Mouse (Mus musculus): ENCODE results near the gene Tmub1. TPM values are rescaled to one million over a fixed set of nuclear protein-coding genes. Genes with fewer than 3 reads are reported as not detected.

The Tmub1 gene
- polyA plus RNA-seq, 2 experiments, result 23.5 to 29.8 TPM

DNA sequence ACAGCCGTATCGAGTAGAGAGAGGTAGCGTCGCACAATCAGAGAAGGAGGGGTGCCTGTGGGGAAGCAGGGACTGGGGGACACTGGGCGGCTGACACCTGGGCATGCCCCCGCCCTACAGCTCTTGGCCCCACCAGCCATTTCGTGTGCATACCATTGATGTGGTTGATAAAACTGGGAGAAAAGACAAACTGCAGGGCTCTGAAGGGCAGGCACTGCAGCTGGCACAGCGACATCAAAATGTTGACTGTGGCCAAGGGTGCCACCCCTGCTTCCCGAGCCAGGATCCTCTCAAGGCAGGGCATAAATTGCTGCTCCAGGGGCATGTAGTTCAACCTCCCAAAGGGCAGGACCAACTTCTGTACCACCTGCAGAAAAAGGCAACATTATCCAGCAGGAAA, 5.6 kb downstream of the Tmub1 start:
- H3K36me3 ChIP-seq (ENCODE audit: control insufficient read depth, insufficient read depth, low read length), result peaks cover 61% of the 10 kb centered on the region
- WGBS, result 83% methylated on average over 9 of the region's 9 CpGs
- ATAC-seq (ENCODE audit: low FRiP score, low read depth), result no peak
- H3K4me3 ChIP-seq (replicated peaks; ENCODE audit: low read length), result no peak overlapping the region
- peaks cover 13% of the 10 kb centered on the region for H3K4me1 ChIP-seq (ENCODE audit: control insufficient read depth, insufficient read depth, low read length)
- DNase-seq (ENCODE audit: low spot score), result no peak
- no peaks in the 10 kb centered on the region for H3K9me3 ChIP-seq (ENCODE audit: control insufficient read depth, low read length)
- no peak overlapping the region for H3K9ac ChIP-seq (ENCODE audit: low read depth, low read length, severe bottlenecking)
- H3K27me3 ChIP-seq (ENCODE audit: control insufficient read depth, insufficient read depth, low read length), result no peaks in the 10 kb centered on the region
- no peak overlapping the region for H3K27ac ChIP-seq (replicated peaks; ENCODE audit: low read depth, low read length)
- TF ChIP-seq POLR2A (IDR thresholded peaks at IDR 0.05; ENCODE audit: borderline replicate concordance, extremely low read depth, insufficient read depth, insufficient read length), result no peak
- H3K4me2 ChIP-seq (replicated peaks; ENCODE audit: low read depth, low read length, severe bottlenecking), result no peak overlapping the region

DNA sequence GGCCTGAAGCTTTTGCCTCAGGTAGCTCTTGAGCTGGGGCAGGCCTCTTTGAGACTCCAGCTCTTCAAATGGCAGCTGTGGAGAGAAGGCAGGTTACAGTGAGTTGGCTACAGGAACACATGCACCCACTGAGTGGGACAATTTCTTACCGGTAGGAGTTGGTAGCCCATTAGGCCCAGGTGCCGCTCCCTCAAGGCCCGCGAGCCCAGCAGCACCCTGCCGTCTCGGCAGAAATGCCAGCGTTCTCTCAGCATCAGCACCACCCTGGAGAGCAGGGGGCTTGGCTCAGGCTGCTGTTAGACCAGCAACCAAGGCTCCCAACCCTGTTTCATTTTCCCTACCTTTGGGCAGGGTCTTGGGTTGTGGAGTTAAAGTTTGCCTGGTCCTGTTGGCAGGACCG, 6.5 kb downstream of the Tmub1 start:
- Histone ChIP-seq H3K27me3 (ENCODE audit: control insufficient read depth, insufficient read depth, low read length) (no peaks in the 10 kb centered on the region), H3K9me3 (ENCODE audit: control insufficient read depth, low read length) (no peaks in the 10 kb centered on the region), H3K4me1 (ENCODE audit: control insufficient read depth, insufficient read depth, low read length) (peaks cover 10% of the 10 kb centered on the region), H3K9ac (ENCODE audit: low read depth, low read length, severe bottlenecking) (no peak overlapping the region), H3K36me3 (ENCODE audit: control insufficient read depth, insufficient read depth, low read length) (peaks cover 69% of the 10 kb centered on the region), H3K4me2 (replicated peaks; ENCODE audit: low read depth, low read length, severe bottlenecking) (no peak overlapping the region), H3K27ac (replicated peaks; ENCODE audit: low read depth, low read length) (no peak overlapping the region), H3K4me3 (replicated peaks; ENCODE audit: low read length) (no peak overlapping the region)
- no peak for TF ChIP-seq POLR2A (IDR thresholded peaks at IDR 0.05; ENCODE audit: borderline replicate concordance, extremely low read depth, insufficient read depth, insufficient read length)
- WGBS, result 94% methylated on average over 8 of the region's 8 CpGs
- DNase-seq (ENCODE audit: low spot score) (no peak), ATAC-seq (ENCODE audit: low FRiP score, low read depth) (no peak)

DNA sequence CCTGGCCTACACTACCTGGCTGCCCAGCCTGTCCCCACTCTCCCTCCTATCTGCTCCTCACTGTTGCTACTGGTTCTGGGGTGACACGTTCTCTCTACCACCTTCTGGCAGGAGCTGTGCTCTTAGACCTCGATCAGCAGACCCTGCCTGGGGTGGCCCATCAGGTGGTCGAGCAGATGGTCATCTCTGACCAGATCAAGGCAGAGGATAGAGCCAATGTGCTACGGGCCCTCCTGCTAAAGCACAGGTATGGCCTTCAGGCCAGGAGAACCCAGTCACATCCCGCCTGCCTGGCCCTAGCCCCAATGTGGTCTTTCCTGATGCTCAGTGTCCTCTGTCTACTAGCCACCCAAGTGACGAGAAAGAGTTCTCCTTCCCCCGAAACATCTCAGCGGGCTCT, 13.7 kb downstream of the Tmub1 start:
- H3K4me2 ChIP-seq (replicated peaks; ENCODE audit: low read depth, low read length, severe bottlenecking), result no peak overlapping the region
- no peaks in the 10 kb centered on the region for H3K27me3 ChIP-seq (ENCODE audit: control insufficient read depth, insufficient read depth, low read length)
- no peaks in the 10 kb centered on the region for H3K4me1 ChIP-seq (ENCODE audit: control insufficient read depth, insufficient read depth, low read length)
- peaks cover 96% of the 10 kb centered on the region for H3K36me3 ChIP-seq (ENCODE audit: control insufficient read depth, insufficient read depth, low read length)
- WGBS, result 88% methylated on average over 8 of the region's 8 CpGs
- ATAC-seq (ENCODE audit: low FRiP score, low read depth) (no peak), DNase-seq (ENCODE audit: low spot score) (no peak)
- no peak overlapping the region for H3K4me3 ChIP-seq (replicated peaks; ENCODE audit: low read length)
- H3K9ac ChIP-seq (ENCODE audit: low read depth, low read length, severe bottlenecking), result no peak overlapping the region
- H3K9me3 ChIP-seq (ENCODE audit: control insufficient read depth, low read length), result no peaks in the 10 kb centered on the region
- no peak overlapping the region for H3K27ac ChIP-seq (replicated peaks; ENCODE audit: low read depth, low read length)
- TF ChIP-seq POLR2A (IDR thresholded peaks at IDR 0.05; ENCODE audit: borderline replicate concordance, extremely low read depth, insufficient read depth, insufficient read length), result no peak

DNA sequence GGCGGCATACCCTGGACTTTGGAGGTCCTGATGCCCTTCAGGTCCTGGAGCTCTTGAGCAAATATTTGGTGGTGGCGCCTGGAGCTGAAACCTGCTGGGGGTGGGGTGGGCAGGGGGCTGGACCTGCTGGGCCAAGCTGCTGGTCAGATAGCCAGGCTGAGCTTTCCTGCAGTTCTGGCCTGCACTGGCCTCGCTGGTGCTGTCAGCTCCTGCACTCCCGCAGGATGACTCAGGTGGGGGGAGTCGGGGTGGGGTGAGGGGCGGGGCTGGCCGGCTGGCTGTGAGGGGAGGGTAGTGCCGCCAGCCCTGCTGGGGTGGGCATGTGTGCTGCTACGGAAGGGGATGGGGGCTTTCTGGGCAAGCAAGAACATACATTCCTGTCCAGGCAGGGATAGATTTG, 19.1 kb downstream of the Tmub1 start:
- DNase-seq (ENCODE audit: low spot score) (no peak), ATAC-seq (ENCODE audit: low FRiP score, low read depth) (no peak)
- H3K27me3 ChIP-seq (ENCODE audit: control insufficient read depth, insufficient read depth, low read length), result no peaks in the 10 kb centered on the region
- TF ChIP-seq POLR2A (IDR thresholded peaks at IDR 0.05; ENCODE audit: borderline replicate concordance, extremely low read depth, insufficient read depth, insufficient read length), result no peak
- peak overlapping the region; percentile 94 for H3K4me2 ChIP-seq (replicated peaks; ENCODE audit: low read depth, low read length, severe bottlenecking)
- H3K9me3 ChIP-seq (ENCODE audit: control insufficient read depth, low read length), result no peaks in the 10 kb centered on the region
- H3K9ac ChIP-seq (ENCODE audit: low read depth, low read length, severe bottlenecking), result peak overlapping the region; percentile 28; the same call in 1 of the 2 replicates
- peaks cover 47% of the 10 kb centered on the region for H3K36me3 ChIP-seq (ENCODE audit: control insufficient read depth, insufficient read depth, low read length)
- peaks cover 33% of the 10 kb centered on the region for H3K4me1 ChIP-seq (ENCODE audit: control insufficient read depth, insufficient read depth, low read length)
- no peak overlapping the region for H3K4me3 ChIP-seq (replicated peaks; ENCODE audit: low read length)
- no peak overlapping the region for H3K27ac ChIP-seq (replicated peaks; ENCODE audit: low read depth, low read length)
- 16% methylated on average over 7 of the region's 9 CpGs for WGBS

DNA sequence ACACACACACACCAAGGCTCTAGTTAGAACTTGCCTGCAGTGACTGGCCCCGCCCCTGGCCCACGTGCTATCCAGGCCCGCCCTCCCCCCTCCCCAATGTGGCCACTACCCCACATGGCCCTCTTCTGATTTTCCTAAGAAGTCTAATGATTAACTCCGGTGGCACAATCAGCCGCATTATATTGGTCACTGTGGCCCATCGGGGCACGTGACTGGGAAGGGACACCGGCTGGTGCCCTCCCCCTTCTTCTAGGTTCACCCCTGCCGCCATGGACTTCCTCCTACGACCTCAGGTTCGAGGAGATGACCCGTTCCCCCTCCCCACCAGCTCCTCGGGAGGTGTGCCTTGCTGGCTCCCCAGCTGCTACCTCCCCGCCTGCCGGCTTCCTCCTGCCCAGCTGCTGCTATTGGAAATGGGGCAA, 19.7 kb downstream of the Tmub1 start:
- peaks cover 33% of the 10 kb centered on the region for H3K4me1 ChIP-seq (ENCODE audit: control insufficient read depth, insufficient read depth, low read length)
- peak overlapping the region; percentile 94 for H3K4me2 ChIP-seq (replicated peaks; ENCODE audit: low read depth, low read length, severe bottlenecking)
- no peaks in the 10 kb centered on the region for H3K27me3 ChIP-seq (ENCODE audit: control insufficient read depth, insufficient read depth, low read length)
- no peak for TF ChIP-seq POLR2A (IDR thresholded peaks at IDR 0.05; ENCODE audit: borderline replicate concordance, extremely low read depth, insufficient read depth, insufficient read length)
- peaks cover 41% of the 10 kb centered on the region for H3K36me3 ChIP-seq (ENCODE audit: control insufficient read depth, insufficient read depth, low read length)
- no peak for ATAC-seq (ENCODE audit: low FRiP score, low read depth)
- no peak overlapping the region for H3K27ac ChIP-seq (replicated peaks; ENCODE audit: low read depth, low read length)
- 0 out of 2 replicates have a peak overlapping the region, but pooled peaks have one; percentile 1 for H3K4me3 ChIP-seq (replicated peaks; ENCODE audit: low read length)
- DNase-seq (ENCODE audit: low spot score), result no peak
- H3K9ac ChIP-seq (ENCODE audit: low read depth, low read length, severe bottlenecking), result peak overlapping the region; percentile 28; the same call in 1 of the 2 replicates
- WGBS, result 9% methylated on average over 15 of the region's 15 CpGs
- H3K9me3 ChIP-seq (ENCODE audit: control insufficient read depth, low read length), result no peaks in the 10 kb centered on the region

DNA sequence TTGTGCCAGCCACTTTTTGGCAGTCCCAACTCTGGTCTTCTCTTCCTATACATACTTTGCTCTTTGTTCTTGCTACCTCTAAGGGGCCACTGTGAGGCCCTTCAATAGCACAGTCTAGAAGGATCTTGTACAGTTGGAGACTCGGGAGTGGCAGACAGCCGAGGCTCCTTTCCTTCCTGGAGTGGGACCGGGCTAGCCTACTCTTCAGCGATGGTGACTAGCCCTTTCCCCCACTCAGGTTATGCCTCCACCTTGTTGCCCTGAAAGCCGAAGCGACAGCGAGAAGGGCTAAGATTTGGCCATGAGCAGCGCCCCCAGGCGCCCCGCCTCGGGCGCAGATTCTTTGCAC, 20.4 kb downstream of the Tmub1 start:
- no peak for TF ChIP-seq POLR2A (IDR thresholded peaks at IDR 0.05; ENCODE audit: borderline replicate concordance, extremely low read depth, insufficient read depth, insufficient read length)
- H3K9me3 ChIP-seq (ENCODE audit: control insufficient read depth, low read length), result no peaks in the 10 kb centered on the region
- WGBS, result 15% methylated on average over 12 of the region's 12 CpGs
- H3K4me3 ChIP-seq (replicated peaks; ENCODE audit: low read length), result peak overlapping the region; percentile 68
- H3K4me1 ChIP-seq (ENCODE audit: control insufficient read depth, insufficient read depth, low read length), result peaks cover 40% of the 10 kb centered on the region
- ATAC-seq (ENCODE audit: low FRiP score, low read depth), result no peak
- H3K9ac ChIP-seq (ENCODE audit: low read depth, low read length, severe bottlenecking), result no peak overlapping the region
- no peaks in the 10 kb centered on the region for H3K27me3 ChIP-seq (ENCODE audit: control insufficient read depth, insufficient read depth, low read length)
- H3K4me2 ChIP-seq (replicated peaks; ENCODE audit: low read depth, low read length, severe bottlenecking), result peak overlapping the region; percentile 94
- peaks cover 34% of the 10 kb centered on the region for H3K36me3 ChIP-seq (ENCODE audit: control insufficient read depth, insufficient read depth, low read length)
- no peak overlapping the region for H3K27ac ChIP-seq (replicated peaks; ENCODE audit: low read depth, low read length)
- DNase-seq (ENCODE audit: low spot score), result no peak

Measured in limb, embryonic 14.5 days (tissue).